Mouse (Mus musculus) B cell, adult 2 months (primary cell): Measurements from ENCODE around the gene D430042O09Rik.

Source experiments
- DNase-seq, 2 experiments: peaks; one replicate each; pipeline ENCODE4 v3.0.0; 2022

D430042O09Rik gene

GRCm38 (mm10) chr7:125815733-125816132, 108.0 kb downstream of the D430042O09Rik start:
- no peak for DNase-seq

GRCm38 (mm10) chr7:125818301-125818712, 110.6 kb downstream of the D430042O09Rik start:
- no peak for DNase-seq

- no peak for DNase-seq
These were observed 112.5 kb downstream of the D430042O09Rik start for GRCm38 (mm10) chr7:125820233-125820632.

- DNase-seq, result no peak
These were observed 118.7 kb downstream of the D430042O09Rik start for GRCm38 (mm10) chr7:125826425-125826824.

GRCm38 (mm10) chr7:125826887-125827286, 119.2 kb downstream of the D430042O09Rik start:
- no peak for DNase-seq

GRCm38 (mm10) chr7:125827420-125827819, 119.7 kb downstream of the D430042O09Rik start:
- no peak for DNase-seq

- no peak for DNase-seq
These were observed 120.9 kb downstream of the D430042O09Rik start for GRCm38 (mm10) chr7:125828561-125828960.

- no peak for DNase-seq
These were observed 121.5 kb downstream of the D430042O09Rik start for GRCm38 (mm10) chr7:125829121-125829666.

GRCm38 (mm10) chr7:125832767-125833166, 125.1 kb downstream of the D430042O09Rik start:
- DNase-seq, result no peak

GRCm38 (mm10) chr7:125833471-125833870, 125.8 kb downstream of the D430042O09Rik start:
- DNase-seq, result no peak

- no peak for DNase-seq
These were observed 130.5 kb downstream of the D430042O09Rik start for GRCm38 (mm10) chr7:125838078-125838742.

GRCm38 (mm10) chr7:125845611-125846010, 137.9 kb downstream of the D430042O09Rik start:
- no peak for DNase-seq

GRCm38 (mm10) chr7:125846866-125847527, 139.3 kb downstream of the D430042O09Rik start:
- DNase-seq, result no peak

- no peak for DNase-seq
These were observed 139.8 kb downstream of the D430042O09Rik start for GRCm38 (mm10) chr7:125847528-125847866.

- no peak for DNase-seq
These were observed 151.9 kb downstream of the D430042O09Rik start for GRCm38 (mm10) chr7:125859564-125859963.

GRCm38 (mm10) chr7:125860421-125860820, 152.7 kb downstream of the D430042O09Rik start:
- DNase-seq, result no peak

- DNase-seq, result no peak
These were observed 156.3 kb downstream of the D430042O09Rik start for GRCm38 (mm10) chr7:125864026-125864425.

- no peak for DNase-seq
These were observed 157.5 kb downstream of the D430042O09Rik start for GRCm38 (mm10) chr7:125865234-125865633.

GRCm38 (mm10) chr7:125868570-125868969, 160.9 kb downstream of the D430042O09Rik start:
- no peak for DNase-seq

GRCm38 (mm10) chr7:125871404-125872201, 163.9 kb downstream of the D430042O09Rik start:
- DNase-seq, result no peak

GRCm38 (mm10) chr7:125872202-125872580, 164.5 kb downstream of the D430042O09Rik start:
- no peak for DNase-seq

GRCm38 (mm10) chr7:125872874-125873273, 165.2 kb downstream of the D430042O09Rik start:
- DNase-seq, result no peak

- no peak for DNase-seq
These were observed 166.3 kb downstream of the D430042O09Rik start for GRCm38 (mm10) chr7:125873971-125874495.
